Mouse (Mus musculus): ENCODE results near the gene Tbk1.

Tbk1 gene

DNA sequence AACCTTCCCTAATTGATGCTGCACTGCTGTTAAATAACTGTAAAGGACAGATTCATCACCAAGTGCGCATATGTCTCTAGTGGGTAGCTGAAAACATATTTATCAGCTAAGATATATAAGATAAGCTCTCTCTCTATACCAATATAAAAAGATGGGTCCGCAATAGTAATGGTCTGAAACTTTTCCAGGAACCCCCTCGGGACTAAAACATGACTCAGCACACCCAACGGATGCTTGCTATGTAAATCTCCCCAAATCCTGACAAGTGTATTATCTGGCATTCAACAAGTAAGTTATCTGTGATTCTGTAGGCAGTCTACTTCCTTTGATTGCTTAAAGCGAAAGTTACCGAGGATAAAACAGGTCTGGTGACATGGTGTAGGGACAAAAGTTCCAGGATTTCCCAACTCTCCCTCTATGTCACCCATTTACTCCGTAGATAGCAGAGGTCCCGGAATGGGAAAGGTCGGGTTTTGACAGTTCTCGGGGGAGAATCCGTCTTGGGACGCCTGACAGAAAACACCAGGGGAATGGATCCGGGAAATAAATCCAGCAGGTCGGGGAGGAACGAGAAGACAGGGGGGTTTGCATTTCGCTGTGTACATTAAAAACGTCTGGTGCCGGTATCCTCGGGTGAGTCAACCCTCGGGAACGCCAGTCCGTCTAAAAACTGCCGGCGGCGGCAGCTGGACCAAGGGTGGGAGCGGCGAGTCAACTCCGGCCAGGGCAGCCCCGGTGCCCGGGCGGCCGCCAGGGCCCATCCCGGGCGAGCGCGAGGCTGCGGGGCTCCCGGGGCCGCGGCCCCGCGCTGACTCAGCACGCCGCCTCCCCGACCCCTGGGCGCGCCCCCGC, 570 bp downstream of the Tbk1 start:
- no peak for DNase-seq

GRCm38 (mm10) chr10:121585056-121585790, 1.4 kb downstream of the Tbk1 start:
- DNase-seq, result no peak

DNA sequence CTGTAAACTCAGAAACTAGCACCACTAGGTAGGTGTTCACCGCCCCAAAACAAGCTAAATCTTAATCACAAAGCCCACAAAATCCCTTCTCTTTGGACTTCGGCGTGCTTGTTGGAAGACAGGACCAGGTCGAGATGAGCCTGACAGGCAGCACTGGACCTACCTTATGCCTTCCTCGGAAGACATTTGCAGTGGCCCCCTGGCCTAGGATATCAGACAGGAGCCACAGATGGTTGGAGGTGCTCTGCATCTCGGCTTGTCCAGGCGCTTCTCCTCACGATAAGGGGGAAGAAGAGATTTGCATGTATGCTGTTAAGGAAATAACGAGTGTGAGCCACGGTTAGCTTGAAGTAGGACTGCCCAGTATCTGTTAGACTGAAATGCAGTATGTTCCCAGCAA, 2.6 kb downstream of the Tbk1 start:
- no peak for DNase-seq

- DNase-seq, result no peak
These were observed 3.6 kb downstream of the Tbk1 start for GRCm38 (mm10) chr10:121583016-121583415.

DNA sequence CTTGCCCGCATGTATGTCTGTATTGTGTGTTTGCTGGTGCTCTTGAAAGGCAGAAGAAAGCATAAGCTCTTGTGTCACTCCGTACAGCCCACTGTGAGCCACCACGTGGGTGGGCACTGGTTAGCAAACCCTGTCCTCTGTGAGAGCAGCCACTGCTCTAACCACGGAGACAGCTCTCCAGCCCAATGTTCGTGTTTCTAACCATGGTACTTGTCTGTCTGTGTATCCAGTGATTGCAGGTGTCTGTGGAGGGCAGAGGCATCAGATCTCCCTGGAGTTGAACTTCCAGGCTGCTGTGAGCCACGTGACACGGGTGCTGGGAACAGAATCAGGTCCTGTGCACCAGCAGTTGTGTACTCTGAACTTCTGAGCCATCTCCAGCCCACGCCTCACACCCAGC, 4.3 kb downstream of the Tbk1 start:
- DNase-seq, result no peak

GRCm38 (mm10) chr10:121581405-121581804, 5.2 kb downstream of the Tbk1 start:
- no peak for DNase-seq

DNA sequence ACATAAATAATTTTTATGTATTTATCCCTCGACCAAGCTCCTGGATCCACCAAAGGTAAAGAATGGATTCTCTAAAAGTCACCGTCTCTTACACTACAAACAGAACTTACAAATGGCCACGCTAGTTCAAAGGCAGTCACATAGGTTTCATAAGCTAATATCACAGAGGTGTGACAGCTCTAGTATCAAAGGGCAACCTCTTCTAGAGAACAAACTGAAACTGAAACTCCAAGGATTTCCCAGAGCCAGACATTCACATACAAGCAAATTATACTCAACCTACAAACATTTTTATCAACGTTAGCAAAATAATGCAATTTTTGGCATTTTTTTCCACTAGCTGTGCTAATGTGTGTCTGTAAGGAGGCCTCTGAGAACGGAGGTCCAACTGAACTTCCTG, 6.2 kb downstream of the Tbk1 start:
- DNase-seq, result no peak

GRCm38 (mm10) chr10:121576372-121576771, 10.2 kb downstream of the Tbk1 start:
- DNase-seq, result no peak

- no peak for DNase-seq
These were observed 15.0 kb downstream of the Tbk1 start for GRCm38 (mm10) chr10:121571511-121572147.

DNA sequence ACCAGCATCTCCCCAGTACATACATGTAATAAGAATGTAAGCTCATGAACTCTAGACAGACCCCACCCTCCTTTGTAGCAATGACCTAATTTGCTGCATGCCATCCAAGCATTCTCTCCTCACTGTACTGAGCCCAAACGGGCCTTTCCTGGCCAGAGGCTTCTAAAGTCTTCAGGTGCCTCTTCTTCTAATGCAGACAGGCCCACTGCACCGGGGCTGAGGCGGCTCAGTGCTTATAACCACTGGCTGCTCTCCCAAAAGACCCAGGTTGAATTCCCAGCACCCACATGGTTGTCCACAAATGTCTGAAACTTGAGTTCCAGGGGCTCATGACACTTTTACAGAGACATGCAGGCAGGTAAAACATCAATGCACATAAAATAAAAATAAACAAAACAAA, 15.6 kb downstream of the Tbk1 start:
- DNase-seq, result no peak

DNA sequence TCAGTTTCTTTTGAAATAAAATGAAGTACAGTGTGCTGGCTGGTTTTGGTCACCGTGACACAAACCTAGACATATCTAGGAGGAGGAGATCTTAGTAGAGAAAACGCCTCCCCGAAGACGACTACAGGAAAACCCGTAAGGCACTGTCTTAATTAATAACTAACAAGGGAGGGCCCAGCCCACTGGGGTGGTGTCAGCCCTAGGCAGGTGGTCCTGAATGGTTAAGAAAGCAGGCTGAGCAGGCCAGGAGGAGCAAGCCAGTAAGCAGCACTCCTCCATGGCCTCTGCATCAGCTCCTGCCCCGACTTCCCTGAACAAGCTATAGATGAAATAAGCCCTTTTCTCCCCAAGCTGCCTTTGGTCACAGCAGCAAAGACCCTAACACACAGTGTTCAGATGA, 16.8 kb downstream of the Tbk1 start:
- no peak for DNase-seq

GRCm38 (mm10) chr10:121569001-121569589, 17.5 kb downstream of the Tbk1 start:
- DNase-seq, result no peak

DNA sequence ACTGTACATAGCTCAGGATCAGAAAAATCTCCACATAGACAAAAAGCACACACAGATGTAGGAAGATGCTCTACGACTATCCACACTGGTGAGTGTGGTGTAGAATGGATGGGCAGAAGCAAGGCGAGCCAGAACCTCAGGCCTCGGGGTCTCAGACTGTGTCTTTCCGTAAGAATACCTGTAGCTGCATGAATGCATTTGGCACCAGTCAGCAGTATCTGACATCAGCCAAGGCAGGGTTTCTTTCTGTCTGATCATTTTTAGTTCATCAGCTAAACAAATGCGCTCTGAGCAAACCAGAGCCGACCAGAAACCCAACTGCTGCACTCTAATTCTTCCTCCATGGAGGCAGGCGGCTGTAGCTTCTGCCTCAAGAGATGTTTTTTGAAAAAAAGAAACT, 18.1 kb downstream of the Tbk1 start:
- no peak for DNase-seq

- DNase-seq, result no peak
These were observed 18.6 kb downstream of the Tbk1 start for GRCm38 (mm10) chr10:121568026-121568425.

DNA sequence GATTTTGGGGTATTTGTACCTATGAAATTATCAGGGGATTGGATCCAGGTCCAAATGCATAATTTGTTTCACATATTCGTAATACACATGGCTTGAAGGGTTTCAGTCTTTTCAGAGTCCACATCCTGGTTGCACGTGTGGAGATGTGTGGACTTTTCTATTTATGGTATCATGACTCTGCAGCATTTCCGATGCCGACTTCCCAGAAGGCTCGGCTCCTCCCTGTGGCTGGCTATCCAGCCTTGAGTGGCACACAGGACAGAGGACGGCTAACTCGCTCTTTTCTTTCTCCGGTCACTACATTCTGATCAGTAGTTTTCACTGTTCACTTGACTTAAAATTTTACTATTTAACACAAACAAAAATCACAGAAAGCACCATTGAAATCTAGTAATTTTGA, 22.1 kb downstream of the Tbk1 start:
- no peak for DNase-seq

GRCm38 (mm10) chr10:121558231-121558630, 28.4 kb downstream of the Tbk1 start:
- no peak for DNase-seq

- no peak for DNase-seq
These were observed 30.3 kb downstream of the Tbk1 start for GRCm38 (mm10) chr10:121556263-121556662.

- DNase-seq, result no peak
These were observed 36.3 kb downstream of the Tbk1 start for GRCm38 (mm10) chr10:121550334-121550733.

- DNase-seq, result no peak
These were observed 36.9 kb downstream of the Tbk1 start for GRCm38 (mm10) chr10:121549670-121550069.

DNA sequence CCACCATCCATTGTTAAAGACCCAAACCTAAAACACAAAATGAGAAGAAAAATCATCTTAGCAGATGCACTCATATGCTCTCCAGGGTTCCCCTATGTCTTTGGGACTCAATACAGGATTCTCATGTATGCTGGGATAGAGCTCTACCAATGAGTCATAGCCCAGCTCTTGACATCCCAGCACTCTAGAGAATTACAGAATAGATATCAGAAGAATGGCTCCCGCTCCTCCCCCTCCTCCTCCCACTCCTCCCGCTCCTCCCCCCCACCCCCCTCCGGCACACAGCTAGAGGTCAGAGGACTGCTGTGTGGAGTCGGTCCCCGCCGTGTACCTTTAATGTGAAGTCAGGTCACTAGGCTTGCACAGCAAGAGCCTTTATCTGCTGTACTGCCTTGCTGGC, 39.4 kb downstream of the Tbk1 start:
- no peak for DNase-seq

DNA sequence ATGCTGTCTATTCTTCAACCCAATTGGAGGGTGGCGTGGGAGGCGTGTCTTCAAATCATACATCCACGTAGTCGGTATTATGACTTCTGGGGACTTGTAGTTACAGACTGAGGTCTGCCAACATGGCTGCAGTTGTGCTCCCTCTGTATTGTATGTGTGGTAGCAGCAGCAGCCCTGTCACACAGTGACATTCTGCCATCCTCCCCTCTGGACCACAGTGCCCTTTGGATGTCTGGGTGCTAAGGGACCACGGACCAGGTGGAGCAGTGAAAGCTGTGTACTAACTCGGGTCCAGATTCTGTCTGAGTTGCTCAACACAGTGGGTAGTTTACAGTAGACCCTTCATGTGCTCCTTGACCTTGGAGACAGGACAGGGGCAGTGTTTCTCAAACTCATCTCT, 43.0 kb downstream of the Tbk1 start:
- no peak for DNase-seq

GRCm38 (mm10) chr10:121542156-121542555, 44.4 kb downstream of the Tbk1 start:
- DNase-seq, result no peak

DNA sequence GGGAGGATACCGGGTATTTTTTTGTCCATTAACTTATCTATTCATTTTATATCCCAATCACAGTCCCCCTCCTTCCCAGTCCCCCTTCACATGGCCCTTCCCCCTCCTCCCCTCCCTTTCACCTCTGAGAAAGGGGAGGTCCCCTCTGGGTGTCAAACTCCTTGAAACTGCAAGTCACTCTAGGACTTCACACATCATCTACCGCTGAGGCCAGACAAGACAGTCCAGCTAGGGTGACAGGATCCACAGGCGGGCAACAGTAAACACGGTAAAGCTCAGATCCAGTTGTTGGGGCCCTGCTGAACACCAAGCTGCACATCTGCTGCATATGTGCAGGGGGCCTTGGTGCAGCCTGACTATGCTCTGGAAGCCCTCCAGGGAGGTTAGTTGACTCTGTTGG, 51.6 kb downstream of the Tbk1 start:
- no peak for DNase-seq

Data from kidney, postnatal 25 days (tissue).